Mouse (Mus musculus) urinary bladder, adult 18-20 months (tissue): ENCODE results near the gene Ncam2.

Source experiments
- DNase-seq, 2 experiments: peaks; one replicate each; pipeline ENCODE4 v3.0.0; 2022; ENCODE audit warnings: low spot score in 2 of 2, mixed read lengths in 2 of 2

Ncam2 gene

DNA sequence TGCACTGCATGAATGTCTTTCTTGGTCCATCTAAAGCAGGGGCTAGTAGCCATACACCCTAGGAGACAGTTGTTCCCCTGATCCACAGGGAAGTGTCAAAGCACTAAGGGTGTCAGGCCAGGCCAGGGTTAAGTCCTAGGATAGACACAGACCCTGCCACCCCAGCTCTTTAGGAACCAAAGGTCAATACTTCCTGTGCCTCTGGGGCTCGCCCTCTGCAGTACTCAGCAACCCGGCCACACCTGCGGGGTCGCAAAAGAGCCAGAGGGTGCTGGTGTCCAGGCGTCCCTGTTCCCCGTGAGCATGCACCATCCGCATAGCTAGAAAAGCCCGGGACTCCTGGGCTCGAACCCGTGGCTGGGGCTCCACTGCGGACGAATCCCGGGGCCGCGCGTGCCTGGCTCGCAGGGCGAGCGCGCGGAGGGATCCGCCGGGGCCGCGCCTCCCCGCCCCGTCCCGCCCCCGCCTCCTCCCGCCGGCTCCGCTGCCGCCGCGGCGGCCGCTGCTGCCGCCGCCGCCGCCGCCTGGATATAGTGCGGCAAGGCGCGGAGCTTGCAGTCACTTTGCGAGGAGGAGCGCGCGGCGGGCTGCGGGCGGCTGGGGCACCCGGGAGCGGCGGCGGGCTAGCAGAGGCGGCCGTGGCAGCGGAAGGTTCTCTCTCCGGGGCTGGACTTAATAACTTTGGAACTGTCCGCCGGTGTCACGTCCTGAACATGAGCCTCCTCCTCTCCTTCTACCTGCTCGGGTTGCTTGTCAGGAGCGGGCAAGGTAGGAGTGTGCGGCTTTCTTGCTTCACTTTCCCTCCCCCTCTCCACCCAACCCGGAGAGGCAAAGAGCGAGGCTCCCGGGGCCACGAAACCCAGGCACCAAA lies at the start of gene Ncam2:
TSS of gene Ncam2 (plus strand) at position 497 of the 871 bp plus-strand sequence.
- DNase-seq: peak; percentile 3 to 46

DNA sequence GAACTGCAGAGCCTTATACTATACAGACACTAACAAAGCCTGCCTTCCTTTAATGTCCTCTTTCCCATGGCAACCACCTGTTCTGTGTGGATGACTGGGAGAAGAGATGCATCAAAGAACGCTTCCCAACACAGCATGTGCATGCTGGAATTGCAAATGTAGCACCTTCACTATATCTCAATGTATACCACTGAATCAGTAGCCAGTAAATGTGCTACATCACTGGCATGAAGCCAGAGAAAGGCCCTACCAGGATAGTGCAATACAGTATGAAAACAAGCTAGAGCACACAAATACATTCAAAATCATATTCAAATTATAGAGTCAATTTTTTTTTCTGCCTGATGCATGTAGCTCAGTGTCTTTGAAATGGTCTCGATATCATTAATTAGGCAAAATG lies 29.7 kb upstream of the Ncam2 start:
- no peak for DNase-seq

DNA sequence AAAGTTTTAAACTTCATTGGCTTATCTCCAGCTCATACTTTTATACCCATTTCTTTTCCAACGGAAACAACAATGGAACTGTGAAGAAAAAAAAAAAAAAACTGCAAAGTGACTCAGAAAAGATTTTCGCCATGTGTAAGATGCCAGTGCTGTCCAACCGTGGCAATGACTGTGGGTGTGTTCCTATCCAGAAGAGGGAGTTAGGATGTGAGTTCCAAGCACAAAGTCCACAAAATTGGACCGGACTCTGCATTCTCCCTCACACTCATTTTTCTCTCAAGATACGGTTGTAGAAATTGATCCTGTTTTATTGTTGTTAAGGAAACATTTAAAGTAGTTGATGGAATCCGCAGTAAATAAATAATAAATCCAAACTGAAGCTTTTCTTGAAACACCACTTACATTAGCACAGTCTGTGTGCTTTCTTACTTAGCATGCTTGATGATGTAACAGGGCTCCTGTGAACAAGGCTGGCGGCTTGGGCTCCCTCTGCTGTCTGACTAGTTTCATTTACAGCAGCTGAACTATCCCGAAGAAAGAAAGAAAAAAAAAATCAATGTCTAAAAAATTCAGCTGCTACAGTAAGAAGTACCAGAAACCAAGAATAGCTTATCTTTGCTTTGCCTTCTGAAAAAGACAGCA lies 25.1 kb upstream of the Ncam2 start:
- no peak for DNase-seq

DNA sequence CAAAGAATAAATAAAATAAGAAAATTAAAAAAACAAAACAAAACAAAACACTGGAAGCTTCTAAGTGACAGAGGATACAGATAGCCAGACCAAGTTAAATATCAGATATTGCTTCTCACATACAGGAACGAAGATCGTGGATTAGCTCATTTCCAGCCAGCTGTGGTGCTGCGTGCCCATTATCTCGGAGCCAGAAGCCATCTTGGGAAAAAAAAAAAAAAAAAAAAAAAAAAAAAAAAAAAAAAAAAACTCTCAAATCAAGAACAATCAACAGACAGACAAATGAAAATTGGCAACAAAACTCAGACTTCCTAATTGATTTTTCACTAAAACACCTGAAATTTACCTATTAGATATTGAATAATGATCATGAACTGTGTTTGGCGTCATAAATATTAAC lies 20.7 kb upstream of the Ncam2 start:
- no peak for DNase-seq

DNA sequence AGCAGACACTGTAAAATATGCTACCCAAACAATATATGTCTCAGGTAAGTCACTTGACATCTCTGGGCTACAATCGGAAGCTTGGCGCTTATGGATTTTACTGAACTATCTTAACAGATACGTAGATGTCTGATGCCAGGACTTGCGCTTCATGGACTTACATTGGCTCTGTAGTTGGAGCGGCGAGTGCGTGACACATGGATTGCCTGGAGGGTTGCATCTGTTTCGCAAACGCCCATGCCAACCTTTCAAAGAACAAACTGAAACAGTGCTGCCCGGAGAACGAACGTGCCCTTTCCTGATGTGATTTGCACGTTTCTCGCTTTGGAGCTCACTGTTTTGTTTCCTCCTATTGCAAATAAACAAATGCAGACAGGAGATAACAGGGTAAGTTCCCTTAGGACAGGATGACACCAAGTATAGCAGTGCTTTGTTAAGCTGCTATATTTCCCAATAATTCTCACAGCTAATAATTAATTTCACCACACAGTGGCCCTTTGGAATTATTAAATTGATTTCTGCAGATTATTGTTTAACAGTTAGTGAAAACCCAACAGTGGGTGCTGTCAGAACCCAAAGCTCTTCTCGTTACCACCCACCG lies 12.8 kb upstream of the Ncam2 start:
- DNase-seq: no peak

DNA sequence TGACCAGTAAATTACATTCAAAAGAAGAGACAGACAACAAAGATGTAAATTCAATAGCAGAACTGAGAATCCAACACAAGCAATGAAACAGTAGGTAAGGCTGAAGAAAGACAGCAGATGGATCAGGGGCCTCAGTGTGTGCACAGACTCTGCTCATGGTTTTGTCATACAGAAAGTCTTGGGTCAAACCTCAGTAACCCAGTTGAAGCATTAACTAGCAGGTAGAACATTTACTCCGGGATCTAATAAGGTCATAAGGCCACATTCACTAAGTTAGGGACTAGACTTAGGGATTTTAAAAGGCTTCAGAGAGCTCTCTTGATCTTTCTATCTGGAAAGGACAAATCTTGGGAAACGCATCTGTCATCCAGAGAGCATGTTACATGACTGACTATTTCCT lies 8.9 kb upstream of the Ncam2 start:
- DNase-seq: no peak

DNA sequence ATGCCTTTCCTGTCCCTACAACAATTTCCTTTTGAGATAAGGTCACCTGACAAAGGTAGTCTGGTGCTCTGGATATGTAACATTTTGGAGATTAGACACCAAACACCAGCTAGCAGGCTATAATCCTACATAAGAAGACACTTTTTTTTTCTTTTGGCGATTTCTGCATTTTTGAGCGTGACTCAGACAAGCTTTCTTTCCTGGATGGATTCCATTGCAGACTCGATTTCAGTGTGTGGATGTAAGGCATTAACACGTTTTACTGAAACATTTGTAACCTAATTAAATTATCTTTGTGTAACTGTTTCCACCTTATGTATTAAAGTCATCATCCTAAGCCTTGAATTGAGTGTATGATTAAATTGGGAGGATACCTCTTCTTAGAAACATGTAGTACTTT lies 7.9 kb upstream of the Ncam2 start:
- no peak for DNase-seq

DNA sequence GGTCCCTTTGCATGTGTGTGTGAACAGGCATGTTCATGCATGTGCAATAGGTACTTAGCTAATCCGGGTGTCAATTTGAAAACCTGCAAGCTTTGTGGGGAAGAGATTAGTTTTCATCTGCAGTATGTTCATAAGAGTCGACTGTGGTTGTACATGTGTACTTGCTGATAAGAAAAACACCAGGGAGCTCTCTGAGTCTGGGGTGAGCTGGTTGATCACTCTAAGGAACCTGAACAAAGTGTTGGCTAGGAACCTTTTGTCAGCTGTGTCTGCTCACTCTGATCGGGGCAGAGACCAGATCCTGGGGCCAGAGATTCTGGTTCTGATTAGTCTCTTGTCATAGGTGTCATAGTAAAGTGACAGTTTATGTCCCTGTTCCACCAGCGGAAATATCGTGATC lies 1.0 kb upstream of the Ncam2 start:
- DNase-seq: no peak

DNA sequence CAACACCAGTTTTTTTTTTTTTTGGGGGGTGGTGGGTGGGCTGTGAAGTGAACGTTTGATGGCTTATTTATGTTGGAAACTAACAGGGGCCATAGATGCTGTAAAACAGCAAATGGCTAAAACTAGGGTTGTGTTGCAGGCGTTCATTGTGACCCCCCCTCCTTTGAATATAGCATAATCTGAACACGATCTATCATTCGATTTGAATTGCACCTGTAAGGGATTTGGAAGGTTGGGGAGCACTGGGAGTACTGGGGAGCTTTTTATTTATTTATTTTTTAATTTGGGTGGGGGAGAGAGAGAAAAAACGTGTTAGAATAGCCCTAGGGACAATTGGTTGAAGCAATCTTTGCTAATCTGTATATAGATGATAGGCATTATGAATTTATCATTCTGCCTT lies 974 bp downstream of the Ncam2 start:
- no peak for DNase-seq

DNA sequence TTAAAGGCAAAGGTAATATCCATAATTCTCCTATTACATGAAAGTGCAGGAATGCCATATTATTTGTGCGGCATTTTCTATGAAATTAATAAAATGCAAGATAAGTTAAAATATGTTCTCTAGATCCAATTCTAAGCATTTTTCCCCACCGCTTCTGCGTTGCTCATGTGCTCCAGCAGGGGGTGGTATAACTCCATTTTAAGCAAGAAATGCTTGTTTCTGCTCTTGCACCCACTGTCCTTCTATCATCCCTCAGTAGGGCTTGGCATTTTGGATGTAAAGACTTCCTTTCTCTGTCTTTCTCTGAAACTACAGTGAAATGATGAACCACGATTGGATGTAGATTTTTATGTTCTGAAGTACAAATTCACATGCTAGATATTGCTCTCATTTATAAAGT lies 1.5 kb downstream of the Ncam2 start:
- DNase-seq: no peak

DNA sequence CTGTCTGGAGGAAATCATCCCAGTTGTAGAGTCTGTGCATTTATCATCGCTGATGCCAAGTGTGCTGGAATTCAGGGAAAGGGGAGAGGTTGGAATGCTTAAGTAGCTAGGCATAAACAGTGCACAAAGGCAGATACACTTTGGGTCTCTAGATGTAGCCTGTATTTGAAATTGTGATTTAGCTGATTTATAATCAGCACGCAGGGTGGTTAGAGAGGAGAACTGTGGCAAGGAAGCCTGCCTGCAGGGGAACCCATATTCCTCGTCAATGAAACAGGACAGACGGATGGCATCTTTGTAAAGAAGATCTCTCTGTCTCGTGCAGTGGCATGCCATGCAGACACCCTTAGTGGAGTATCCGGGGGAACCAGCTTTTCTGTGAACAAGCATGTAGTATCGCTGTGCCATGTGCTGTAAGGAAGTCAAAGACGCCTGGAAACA lies 2.2 kb downstream of the Ncam2 start:
- DNase-seq: no peak

DNA sequence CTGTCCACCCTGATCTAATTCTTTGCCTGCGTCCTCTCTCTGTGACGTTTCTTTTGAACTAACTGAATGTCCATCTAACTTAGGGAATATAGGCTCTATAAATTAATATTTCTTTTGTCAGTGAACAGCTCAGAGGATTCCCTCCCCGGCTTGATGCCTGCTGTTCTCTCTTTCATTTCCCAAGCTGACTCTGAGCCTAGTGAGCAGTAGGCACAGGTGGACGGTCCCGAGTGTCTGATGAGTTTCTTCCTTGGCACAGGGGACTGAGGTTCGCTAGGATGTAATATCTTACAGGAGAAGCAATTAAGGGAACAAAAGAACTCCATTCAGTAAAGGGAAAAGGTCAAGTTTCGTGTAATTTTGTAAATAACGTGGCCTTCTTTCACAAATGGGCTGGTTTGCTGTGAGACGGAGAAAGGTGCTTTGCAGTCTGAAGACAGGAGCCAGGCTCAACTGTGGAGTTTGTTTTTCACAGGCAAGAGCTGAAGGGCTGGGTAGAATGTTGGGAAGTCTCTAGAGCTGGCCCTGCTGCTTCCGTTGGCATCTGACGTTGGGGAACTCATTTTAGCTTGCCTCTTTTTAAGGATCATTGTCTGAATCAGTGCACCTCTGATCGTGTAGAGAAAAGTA lies 4.0 kb downstream of the Ncam2 start:
- no peak for DNase-seq

DNA sequence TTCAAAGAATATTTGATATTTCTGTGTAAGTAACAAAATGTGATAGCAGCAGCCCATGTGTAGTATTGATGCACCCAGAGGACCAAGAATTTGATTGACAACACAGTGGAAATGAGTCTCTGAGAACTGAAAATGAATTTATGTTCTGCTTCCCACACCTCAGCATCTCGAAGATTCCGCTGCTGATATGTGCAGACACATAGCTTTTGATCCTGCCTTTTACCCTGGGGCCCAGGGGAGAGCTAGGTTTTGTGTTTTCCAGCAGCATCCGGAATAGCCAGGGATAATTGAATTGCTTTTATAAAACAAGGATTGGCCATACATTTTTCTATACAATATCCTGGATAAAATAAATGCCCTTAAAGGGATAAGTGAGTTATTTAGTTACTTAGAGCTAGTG lies 20.7 kb downstream of the Ncam2 start:
- no peak for DNase-seq

DNA sequence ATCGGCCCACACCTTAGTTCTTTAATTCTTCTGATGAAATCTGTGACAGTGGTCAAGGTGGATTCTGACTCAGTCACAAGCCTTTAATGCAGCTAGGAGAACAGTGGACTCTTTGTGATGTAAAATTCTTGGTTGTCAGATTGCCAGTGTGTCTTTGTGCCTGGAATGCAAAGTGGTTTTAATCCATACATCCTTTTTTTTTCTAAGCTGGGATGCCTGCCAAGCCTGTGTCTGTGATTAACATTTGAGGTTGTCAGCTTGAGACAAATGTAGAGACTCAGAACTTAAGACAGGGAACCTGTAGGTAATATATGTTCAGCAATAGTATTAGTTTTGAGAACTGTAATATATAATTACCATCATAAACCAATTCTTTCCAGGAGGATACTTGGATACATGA lies 23.3 kb downstream of the Ncam2 start:
- DNase-seq: no peak

DNA sequence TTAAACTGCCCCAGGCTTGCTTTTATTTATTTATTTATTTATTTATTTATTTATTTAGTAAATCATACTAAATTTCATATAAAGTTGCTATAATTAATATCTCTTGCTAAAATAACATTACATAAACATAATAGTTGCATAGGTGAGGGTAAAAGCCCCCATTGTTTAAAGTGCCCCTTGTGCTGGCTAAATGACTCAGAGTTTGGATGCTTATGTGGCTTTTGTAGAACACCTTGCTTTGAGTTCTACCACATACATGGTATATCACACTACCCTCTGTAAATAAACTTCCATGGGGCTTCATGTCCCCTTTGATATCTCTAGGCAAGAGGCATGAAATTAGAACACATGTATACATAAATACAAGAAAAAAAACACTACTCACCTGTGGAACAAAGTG lies 23.8 kb downstream of the Ncam2 start:
- DNase-seq: no peak

DNA sequence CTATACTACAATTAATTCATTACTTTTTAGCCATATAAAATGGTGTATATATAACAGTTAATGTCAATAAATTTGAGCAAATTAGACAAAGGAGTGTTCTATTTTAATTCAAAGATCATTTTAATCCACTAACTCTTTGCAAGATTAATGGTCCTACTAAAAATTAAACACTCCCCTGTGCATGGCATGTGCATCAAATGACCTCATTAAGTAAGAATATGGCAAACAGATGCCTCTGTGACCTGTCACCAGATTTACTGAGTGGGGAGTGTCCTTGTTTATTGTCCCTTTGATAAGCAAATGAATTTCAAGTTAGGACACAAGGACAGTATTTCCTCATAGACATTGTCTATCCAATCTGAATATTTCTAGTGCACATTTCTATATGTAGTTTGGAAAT lies 54.4 kb downstream of the Ncam2 start:
- no peak for DNase-seq

DNA sequence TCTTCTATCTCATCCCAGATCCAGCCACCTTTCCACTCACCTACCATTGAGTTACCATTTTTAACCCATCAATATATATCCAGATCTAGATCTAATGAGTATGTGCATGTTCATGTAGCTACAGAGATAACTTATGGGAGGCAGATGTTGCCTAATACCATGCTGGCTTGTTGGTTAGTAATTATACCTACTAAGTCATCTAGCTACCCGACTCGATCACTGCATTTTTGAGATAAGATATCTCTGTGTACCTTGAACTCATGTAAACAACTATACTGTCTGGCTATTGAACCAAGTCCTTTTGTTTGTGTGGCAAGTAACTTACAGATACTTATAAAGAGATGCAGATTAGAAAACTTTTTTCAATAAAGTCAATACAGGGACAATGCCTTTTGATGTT lies 59.9 kb downstream of the Ncam2 start:
- DNase-seq: no peak

DNA sequence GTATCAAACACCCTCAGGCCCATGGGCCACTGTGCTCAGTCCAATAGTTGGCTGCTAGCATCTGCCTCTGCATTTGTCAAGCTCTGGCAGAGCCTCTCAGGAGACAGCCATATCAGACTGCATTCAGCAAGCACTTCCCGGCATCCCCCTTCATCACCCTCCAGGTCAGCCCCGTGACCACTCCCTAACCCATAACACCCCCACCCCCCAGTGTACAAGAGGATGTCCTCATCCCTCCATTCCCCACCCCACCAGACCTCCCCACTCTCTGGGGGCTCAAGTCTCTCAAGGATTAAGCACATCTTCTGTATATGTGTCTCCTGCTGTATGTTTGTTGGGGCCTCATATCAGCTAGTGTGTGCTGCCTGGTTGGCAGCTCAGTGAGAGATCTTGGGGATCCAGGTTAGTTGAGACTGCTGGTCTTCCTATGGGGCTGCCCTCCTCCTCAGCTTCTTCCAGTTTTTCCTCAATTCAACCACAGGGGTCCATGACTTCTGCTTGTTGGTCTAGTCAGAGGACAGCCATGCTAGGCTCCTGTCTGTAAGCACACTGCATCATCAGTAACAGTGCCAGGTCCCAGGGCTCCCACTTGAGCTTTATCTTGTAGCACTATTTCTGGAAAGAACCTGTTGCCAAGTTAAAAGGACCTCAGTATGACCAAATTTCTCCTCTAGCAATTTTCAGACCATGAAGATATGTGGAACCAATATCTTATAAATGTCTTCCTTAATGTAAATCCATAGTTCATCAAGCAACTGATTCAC lies 73.3 kb downstream of the Ncam2 start:
- no peak for DNase-seq

DNA sequence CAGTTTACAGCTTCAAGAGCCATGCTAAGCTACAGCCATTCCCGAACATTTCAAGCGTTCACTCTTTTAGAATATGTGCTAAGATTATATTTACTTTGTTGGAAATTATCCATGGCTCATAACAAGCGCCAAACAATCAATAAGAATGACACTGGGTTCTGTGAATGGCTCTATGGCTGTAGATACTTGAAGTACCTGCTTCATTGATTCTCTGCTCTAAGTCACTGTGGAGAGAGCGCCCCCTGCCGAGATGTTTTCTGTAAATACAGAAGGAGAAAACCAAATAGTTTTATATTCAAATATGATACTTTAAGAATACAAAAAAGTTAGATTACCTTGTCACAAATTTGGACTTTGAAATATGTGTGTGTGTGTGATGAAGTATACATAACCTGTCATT lies 83.7 kb downstream of the Ncam2 start:
- peak in 1 of 2 experiments; percentile 11 for DNase-seq

DNA sequence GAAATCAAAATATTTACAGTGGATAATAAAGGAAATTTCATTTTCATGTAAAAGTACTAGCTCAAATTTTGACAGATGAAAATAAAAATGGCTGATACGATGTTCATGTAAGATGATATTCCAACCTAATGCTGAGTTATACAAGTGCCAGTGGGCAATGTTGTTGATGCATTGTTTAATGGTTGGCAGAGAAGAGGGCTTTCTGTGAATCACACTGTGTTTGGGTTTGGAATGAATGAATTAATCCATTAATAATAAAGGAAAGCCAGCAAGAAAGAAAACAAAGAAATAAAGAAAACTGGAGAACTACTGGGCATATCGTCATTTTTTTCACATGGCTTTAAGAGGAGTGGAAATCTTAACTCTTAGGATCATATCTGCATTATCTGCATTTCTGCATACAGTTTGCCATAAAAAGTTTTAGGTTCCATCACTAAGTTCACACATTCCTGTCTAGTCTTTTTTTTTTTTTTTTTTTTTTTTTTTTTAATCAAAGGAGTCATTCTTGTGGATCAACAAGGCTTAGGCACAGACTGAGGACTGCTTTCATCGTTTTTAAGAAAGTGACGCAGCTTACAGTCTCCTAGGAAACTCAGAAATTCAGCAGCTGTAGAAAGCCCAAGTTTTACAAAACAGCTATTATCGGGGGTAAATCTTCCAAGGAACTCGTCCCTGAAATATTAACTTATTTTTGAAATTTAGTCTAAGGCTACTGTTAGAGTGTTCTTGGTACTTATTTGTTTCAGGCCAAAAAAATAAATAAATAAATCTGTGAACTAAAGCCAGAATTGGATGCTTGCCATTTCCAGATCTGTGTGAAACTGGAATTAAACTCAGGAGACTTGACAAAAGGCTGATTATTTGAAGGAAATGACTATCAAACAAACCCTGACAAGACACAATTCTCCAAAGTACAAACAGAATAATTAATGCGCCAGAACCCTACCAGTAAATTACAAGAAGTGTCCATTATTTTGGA lies 84.7 kb downstream of the Ncam2 start:
- no peak for DNase-seq

DNA sequence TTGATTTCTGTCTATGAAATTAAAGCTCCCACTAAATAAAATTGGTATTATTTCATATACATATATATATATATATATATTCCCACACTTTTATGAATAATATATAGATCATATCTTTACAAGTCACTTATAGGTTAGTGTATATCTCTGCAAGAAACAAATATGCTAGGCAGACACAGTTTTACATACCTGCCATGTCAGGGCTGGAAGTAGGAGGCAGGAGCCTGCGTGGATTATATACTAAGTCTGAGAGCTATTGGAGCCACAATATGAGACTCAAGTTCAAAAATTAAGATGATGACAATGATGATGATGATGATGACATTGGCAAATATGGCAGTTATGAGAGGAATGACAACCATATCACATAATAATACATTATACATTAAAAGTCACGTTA lies 85.4 kb downstream of the Ncam2 start:
- no peak for DNase-seq
